Mouse (Mus musculus) urinary bladder, postnatal 14 days (tissue): ENCODE measurements around the gene Sec11a.
"Not testable (repeated sequence)": the region's sequence is repeated elsewhere in the genome, so short reads cannot be mapped to it uniquely, and the experiment has no call there.

Source experiments
- DNase-seq: peaks from one replicate; pipeline ENCODE4 v3.0.0; 2021; ENCODE audit warnings: low spot score

Sec11a gene

DNA sequence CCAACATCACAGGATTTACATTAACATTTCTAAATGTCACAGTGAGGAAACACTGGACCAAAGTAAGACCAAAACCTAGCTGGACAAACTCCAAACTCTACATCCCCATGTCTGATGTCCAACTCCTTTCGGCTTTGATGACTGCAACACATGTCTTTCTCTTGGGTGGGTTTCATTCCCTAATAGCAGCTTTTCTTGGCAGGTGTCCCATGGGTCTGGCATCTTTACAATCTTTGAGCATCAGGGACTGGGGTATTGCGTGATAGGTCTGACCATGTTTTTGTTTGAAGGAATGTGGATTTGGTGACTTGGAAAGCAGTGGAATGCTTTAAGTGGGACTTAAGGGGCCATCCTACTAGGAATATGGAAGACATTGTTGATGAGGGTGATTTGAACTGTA is 9.3 kb upstream of the Sec11a start:
- no peak for DNase-seq

DNA sequence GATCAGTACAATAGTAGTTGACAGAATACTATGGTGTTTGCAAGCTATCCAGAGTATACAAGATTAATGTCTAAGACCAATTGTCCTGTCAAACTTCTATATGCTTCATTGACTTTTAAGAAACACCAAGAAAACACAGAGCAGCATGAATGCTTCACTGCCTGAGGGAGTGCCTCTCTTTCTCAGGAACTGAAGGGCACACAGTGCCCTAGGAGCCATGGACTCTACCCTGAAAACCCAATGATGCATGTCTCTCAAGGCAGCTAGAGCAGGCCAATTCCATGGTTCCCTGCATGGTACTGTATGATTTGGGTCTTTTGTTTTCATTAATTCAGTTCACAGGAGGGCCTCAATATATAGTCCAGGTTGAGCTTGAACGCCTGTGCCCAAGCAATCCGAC is 6.7 kb upstream of the Sec11a start:
- DNase-seq: no peak

DNA sequence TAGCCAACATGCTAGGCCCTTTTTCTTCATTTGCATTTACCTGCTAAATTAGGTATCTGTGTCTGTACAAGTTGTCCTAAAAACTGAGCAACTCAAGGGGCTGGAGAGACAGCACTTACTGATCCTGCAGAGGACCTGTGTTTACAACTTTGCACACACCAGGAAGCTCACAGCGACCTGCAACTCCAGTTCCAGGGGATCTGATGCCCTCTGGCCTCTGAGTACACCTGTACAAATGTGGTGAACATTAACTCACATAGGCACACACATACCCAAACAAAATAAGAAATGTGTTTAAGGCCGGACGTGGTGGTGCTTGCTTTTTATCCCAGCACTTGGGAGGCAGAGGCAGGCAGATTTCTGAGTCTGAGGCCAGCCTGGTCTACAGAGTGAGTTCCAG is 4.6 kb upstream of the Sec11a start:
- no peak for DNase-seq

DNA sequence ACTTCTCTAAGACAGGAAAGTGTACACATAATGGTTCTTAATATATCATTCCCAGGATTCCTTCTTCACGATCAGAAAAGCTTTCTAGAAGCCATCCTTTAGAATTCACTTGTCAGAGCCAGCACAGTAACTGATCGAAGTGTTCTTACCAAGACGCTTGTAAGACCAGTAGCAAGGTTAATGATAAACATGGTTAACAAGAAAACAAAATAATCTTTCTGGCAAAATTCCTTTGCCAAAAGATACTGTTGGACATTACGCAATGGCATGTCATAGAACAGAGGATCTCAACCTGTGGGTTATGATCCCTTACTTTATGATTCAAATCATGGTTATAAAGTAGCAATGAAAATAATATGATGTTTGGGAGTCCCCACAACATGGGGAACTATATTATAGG is 3.9 kb upstream of the Sec11a start:
- no peak for DNase-seq

DNA sequence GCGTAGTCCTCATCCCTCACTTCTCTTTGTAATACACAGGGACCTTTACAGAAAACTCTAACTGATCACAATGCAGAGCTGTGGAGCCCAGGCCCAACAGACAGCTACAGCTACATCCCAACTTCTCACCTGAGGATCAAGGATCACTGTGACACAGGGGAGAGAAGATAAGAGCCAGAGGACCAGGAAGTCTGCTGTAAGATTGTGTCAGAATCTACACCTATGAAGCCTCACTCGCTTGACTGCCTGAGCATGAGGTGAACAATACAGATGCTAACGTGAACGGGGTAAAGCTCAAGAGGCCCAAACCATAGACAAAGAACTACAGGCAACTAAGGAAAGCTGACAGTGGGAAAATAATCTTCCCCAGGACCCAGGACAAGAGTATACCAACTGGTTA is 7.8 kb downstream of the Sec11a start:
- no peak for DNase-seq

DNA sequence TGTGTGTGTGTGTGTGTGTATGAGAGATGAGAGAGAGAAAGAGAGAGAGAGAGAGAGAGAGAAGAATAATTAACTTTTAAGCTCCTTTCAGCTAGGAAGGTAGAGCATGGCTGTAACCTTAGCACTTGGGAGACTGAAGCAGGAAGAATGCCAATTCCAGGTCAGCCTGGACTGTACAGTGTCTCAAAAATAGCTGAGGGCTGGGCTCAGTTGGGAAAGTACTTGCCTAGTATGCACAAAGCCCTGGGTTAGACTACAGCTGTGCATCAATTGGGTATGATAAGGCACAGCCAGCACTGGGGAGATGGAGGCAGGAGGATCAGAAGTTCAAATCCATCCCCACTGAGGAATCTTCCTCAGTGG is 10.3 kb downstream of the Sec11a start:
- DNase-seq: not testable (repeated sequence)

DNA sequence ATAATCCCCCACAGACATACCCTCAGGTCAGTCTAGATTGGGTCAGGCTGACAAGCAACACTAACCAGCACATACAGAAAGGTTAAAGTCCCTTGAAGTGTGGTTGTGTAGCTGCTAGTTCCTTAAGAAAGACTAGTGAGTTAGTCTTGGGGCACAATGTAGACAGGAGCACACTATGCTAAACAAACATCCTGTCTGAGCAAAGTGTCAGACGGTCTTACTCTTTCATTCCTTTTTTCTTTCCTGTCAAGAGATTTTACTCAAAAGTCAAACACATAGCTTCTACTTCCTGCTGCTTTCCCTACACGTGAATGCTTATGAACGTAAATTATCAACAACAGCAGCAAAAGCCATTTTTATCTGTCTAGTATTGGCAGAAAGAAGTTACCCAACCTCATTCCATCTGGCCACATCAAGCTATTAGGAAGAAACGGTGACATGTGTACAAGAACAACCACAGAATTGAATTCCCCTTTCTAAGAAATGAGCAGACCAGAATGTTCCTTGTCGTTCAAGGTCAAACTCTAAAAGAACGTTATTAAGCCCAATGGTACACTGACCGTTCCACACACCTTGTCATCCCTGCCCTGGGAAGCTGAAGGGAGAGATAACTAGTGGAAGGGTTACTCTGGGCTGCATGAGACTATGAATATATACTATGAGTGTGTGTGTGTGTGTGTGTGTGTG is 10.8 kb downstream of the Sec11a start:
- DNase-seq: not testable (repeated sequence)

DNA sequence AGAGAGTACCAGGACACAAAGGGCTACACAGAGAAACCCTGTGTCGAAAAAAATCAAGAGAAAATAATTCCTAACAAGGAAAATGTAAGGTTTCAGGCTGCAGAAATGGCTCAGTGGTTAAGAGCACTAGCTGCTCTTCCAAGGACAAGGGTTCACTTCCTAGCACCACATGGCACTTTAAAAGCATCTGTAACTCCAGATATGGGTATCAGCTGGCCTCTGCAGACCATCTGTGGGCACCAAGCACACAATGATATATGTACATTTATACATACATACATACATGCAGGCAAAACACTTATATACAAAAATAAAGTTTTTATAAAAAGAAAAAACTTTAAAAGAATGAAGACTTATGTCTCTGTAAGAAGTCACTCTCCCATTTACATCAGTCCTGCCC is 11.7 kb downstream of the Sec11a start:
- no peak for DNase-seq

DNA sequence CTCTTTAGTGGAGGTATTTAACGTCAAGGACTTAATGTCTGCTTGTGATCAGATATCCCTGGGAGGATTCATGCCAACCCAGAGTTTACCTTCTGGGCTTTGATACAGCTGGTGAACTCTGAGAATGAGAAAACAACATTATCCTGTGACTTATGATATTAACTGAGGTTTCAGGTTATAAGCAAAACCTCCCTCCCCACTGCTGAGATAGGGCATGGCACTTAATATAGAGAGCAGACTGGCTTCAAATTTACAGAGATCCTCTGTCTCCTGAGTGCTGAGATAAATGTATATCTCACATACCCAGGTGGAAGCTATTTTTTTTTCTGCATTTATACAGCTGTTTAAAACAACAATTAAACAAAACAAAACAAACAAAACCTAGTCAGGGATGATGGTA is 14.8 kb downstream of the Sec11a start:
- DNase-seq: no peak

DNA sequence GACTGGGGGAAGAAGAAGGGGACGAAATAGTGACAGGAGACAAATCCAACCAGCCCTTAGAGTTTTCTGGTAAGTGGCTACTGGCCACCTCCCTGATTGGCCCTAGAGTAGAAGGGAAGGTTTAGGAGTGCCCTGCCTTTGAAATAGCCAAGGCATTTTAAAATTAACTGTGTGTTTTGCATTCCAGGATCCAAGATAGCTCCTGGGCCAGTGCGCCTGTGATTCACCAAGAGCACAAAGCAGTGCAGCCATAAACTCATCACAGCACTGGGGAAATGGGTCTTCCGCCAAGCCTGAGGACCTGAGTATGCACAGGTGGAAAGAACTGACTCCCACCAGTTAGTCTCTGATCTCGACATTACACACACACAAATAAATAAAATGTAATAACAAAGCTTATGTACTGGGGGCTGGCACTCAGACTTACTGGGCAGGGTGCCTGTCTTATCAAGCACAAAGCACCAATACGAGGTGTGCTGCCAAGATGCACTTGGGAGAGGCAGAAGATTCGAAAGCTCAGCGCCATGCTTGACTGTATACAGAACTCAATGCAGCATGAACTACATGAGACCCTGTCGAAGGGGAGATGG is 15.9 kb downstream of the Sec11a start:
- peak; percentile 18 for DNase-seq

DNA sequence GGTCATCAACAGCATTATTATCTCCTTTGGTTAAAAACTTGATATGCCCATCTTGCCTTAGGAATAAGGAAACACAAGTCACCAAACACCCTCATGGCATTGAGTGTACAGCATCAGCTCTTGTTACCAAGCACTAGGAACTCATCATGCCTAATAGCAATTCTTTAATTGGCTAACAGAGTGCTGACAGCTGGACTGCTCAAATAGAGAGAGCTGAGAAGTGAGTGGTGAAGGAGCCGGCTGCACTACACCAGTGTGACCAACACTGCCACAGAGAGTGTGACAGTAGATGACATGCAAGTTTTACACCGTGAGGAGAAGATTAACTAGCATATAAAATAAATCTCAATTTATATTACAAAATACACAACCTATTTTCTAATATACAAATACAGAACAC is 24.4 kb downstream of the Sec11a start:
- DNase-seq: no peak

DNA sequence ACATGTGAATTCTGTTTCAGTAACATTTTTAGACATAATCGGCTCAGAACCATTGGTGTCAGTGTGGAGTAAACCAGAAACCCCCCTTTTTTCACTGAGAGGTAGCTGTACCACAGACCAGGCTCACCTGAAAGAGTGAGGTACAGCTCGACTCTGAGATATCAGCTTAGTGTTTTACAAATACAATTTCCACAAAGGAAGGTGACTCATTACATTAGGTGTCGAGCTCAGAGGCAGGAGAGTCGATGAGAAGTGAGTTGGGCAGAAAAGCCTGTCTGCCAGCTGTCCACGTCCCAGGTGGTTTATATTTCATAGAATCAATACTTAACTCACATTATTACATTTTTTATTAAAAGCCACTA is 28.0 kb downstream of the Sec11a start:
- DNase-seq: no peak

DNA sequence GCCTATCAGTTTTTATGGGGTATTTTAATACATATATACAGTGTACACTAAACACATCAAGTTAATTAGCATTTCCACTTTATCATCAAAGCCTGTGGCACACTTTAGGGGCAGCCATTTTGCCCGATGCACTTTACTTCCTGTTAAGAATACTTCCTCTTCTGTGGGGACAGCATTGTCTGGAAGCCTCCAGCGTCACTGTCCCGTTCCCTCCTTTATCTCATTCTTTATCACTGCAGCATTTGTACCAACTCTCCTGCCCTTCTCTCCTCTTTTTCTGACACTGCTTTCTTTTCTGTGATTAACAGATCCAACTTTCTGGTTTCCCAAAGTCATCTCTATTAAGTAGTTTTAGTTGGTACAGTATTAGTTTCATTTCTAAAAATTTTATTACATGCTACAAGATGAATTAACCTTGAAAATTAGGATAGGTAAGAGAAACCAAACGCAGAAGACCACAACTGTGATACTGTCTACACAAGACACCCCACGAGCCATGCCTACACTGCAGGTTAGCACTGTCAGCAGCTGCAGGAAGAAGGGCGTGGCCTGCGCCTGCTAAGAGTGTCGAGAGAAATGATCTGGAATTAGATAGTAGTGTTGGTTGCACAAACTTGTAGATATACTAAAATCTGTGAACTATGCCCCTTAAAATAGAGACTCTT is 28.5 kb downstream of the Sec11a start:
- no peak for DNase-seq

DNA sequence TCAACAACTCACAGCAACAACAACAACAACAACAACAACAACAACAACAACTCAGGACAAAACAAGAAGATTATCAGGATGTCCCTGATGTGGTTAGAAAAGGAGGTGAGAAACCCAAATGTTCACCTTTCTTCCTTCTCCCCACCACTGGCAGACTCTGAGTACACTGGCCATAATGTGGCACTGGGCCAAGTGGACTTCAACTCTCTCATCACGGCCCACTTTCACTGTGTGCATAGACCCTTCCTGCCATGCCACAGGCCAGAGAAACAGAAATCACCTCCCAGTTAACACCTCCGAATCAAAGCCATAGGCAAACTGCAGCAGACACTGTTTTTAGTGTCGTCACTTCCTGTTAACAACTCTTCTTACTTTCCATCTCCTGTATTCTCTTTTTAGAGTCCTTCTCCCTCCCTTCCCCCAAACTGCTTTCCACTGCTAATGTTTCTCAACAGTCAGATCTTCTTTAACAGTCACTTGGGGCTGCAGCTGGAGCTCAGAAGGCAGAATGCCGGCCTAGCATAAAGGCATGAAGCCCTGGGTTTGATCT is 29.6 kb downstream of the Sec11a start:
- no peak for DNase-seq

DNA sequence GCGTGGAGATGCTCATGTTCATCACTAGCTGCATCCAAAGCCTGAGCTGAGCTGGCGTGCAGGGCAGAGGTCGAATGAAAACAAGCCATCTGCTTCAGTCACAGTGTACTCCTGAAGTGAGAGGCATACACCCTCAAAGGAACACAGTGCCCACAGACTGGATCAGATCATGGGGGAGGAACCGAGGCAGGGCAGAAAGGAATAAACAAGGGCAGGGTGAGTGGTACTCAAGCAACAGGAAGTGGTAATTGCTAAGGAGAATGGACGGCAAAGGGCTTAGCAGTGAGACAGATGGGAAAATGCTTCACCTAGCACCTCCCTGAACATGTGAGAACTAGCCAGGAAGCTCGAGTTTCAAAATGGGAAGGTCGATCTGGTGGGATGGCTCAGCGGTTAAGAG is 35.1 kb downstream of the Sec11a start:
- DNase-seq: no peak

DNA sequence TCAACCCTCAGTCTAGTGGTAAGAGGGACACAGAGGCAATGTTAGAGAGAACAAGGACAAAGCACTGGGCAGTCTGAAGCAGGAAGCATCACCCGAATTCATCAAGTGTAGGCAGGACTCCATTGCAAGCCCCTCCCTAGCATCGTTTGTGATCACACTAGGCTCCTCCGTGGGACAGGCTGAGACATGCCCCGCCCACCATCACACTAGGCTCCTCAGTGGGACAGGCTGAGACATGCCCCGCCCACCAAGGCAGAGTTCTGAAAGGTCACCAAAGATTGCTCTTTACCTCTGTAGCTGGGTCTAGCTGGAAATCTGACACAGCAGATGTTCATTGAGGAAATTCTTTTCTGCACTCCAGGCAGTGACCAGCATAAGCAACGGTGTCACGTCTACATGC is 36.5 kb downstream of the Sec11a start:
- DNase-seq: no peak

DNA sequence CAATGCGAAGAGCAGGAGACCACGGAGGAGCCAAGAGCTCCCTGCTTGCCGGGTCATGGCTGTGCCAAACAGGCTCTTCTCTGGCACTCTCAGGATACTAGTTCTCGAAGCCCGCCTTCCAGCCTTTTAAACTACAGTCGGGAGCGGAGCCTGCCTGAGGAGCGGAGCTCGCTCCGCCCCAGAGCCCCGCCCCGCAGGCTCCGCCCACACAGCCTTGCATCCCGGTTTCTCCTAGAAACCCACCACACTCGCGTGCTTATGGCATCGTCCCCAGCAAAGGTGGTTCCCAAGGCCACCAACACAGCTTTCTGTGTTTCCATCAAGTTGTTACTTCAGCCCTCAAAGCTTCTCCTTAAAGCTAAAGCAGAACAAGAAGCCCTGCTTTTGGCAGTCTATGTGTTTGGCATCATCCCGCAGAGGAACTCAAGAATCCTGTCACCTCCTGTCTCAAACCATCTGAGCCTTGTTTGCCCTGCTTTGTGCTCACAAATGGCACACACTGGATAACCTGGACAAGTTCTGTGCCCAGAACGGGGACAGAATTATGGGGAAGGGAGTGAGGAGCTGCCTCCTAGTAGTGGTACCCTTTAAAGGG is 42.6 kb downstream of the Sec11a start, which contains the start of gene Nmb:
TSS of gene Nmb (minus strand) at position 156 of the 595 bp plus-strand sequence.
- peak; percentile 69 for DNase-seq

DNA sequence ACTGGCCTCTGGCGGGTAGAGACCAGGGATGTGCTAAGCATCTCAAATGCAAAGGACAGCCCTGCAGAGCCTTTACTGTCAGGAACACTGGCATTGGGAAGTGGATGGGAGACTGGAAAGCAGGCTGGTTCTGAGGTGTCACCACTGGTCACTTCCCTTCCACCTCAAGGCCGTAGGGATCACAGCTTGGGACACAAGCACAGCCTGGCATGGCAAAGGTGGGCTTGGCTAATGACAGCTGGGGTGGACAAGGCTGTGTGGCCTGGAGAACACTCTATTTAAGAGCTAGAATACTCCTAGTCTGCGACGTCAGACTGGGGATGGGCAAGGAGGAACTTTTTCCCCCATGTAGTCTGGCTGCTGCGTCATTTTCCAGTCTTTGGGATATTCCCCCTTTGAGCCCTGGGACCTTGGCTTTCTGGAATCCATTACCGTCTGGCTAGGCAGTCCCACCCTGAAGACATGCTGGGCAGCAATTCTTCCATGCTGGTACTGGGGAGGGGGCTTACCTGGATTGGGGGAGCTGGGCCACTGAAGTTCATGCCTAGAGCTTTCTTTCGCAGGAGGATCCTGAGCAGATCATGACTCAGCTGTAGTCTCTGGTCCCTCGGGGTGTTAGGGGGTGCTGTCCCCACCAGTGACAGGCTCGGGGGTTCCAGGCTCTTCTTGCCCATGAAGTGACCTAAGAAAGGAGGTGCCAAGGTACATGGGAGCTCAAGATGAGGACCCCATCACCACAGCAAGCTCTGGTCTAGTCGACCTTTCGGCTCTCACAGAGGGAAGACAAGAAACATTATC is 43.8 kb downstream of the Sec11a start:
- no peak for DNase-seq

DNA sequence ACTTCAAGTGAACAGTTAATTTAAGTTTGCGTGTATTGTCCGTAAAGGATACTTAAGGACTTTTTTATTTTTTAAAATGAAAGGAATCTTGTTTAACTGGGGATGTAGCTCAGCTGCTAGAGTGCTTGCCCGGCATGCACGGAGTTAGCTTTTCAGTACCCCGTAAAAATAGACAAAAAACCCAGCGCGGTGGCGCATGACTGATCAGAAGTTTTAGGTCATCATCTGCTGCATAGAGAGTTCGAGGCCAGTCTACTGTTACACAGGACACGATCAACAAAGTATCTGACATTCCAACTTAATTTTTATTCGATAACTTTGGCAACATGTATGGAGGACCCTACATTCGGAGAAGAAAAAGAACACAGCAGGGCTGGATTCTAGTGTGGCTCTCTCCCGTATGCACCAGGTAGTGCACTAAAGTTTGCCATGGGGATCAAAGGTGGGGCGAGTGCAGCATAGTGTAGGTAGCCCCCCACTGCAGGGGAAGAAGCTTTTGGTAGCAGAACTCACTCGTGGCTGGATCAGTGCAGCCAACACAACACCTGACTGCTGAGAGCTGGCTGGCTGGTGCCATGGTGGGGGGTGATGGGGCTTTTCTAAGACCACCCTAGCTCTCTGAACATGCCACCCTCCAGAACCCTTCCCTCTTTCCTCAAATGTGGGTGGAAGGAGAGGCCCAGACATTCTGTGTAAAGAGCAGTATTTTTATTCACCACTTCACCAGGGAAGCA is 45.9 kb downstream of the Sec11a start:
- DNase-seq: no peak

DNA sequence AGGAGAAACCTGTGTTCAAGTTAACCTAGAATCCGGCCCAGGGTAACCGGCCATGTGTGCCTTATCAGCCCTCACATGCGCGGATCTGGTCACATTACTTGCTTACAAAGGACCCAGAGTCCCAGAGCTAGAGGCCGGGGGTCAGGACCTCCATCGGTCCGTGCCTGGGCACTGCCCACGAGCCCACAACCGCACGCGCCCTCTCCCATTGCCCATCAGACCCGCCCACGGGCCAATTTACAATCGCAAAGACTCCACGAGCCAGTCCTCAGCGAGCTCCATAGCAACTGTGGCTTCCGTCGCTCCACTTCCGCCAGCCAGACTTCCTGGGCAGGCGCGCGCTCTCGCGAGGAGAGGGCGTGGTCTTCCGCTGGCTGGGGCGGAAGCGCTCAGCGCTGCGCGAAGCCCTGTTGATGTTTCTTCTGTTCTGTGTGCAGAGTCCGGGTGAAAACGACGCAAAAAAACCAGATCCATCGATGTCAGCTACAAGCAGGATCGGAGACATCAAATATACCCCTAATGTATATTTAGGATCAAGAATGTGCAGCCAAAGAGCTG is 46.6 kb downstream of the Sec11a start, which contains the start of gene Wdr73:
TSS of gene Wdr73 (minus strand) at position 326 of the 558 bp plus-strand sequence.
- DNase-seq: peak; percentile 93

DNA sequence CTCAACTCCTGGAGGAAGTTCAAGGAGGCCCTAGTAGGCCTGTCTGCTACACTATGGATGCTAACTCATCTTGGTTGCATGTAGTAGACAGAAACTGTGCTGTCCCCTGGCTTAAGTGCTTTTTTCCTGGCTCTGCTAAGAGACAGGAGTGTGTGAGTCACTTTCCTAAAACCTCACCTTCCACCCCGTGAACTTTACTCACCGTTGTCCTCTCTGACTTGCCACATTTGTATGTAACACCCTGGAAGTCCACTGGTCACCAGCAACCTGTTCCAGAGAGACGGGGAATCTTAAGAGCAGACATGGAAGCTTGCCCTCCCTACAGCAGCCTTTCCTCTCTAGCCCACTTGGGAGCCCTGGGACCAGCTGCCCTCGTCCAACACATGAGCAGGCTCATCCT is 49.9 kb downstream of the Sec11a start:
- no peak for DNase-seq
